Mouse (Mus musculus) heart, postnatal 0 days (tissue): ENCODE data around the gene Tpd52l1.

Experiments used
- CTCF ChIP-seq: IDR thresholded peaks from 2 replicates; pipeline ENCODE4 v1.5.1; 2016; ENCODE audit warnings: antibody characterized with exemption, control low read depth, low read depth
- EP300 ChIP-seq: IDR thresholded peaks from 2 replicates; pipeline ENCODE4 v1.6.1; 2016; ENCODE audit warnings: antibody characterized with exemption, low read depth

- TF ChIP-seq CTCF: no peak
- no peak for TF ChIP-seq EP300
Observed at GRCm38 (mm10) chr10:31417956-31418355, 27.8 kb downstream of the Tpd52l1 start.
